Mouse (Mus musculus) kidney, postnatal 0 days (tissue): ENCODE results near the gene Stk26. TPM values are rescaled to one million over a fixed set of nuclear protein-coding genes. Genes with fewer than 3 reads are reported as not detected.

ENCODE experiments used
- ATAC-seq: fragments of 200-750 bp; cut with Nextera tagmentation; replicated peaks from 2 replicates; pipeline ENCODE4 v1.8.0; 2017; ENCODE audit warnings: low read depth, moderate number of reproducible peaks, moderate TSS enrichment, moderate library complexity; ENCODE audit not compliant: low FRiP score
- DNase-seq: peaks from one replicate; pipeline ENCODE4 v3.0.0-alpha.2; 2016; ENCODE audit warnings: low spot score
- H3K27ac ChIP-seq: fragments of 300-500 bp; sonication (generic); 2 replicates; pipeline ENCODE4 v1.5.1; 2014; ENCODE audit warnings: mild to moderate bottlenecking
- H3K27me3 ChIP-seq: fragments of 300-500 bp; sonication (generic); 2 replicates; pipeline ENCODE4 v1.6.1; 2014; ENCODE audit warnings: low read length, mixed read lengths; ENCODE audit not compliant: insufficient read depth
- H3K36me3 ChIP-seq: fragments of 300-500 bp; sonication (generic); 2 replicates; pipeline ENCODE4 v1.6.1; 2014; ENCODE audit warnings: low read length, mixed read lengths; ENCODE audit not compliant: insufficient read depth
- H3K4me1 ChIP-seq: fragments of 300-500 bp; sonication (generic); replicated peaks from 2 replicates; pipeline ENCODE4 v1.6.1; 2014; ENCODE audit warnings: antibody characterized with exemption, low read length, mixed read lengths; ENCODE audit not compliant: insufficient read depth
- H3K4me2 ChIP-seq: fragments of 300-500 bp; sonication (generic); 2 replicates; pipeline ENCODE4 v1.6.1; 2014; ENCODE audit warnings: mild to moderate bottlenecking, low read length, moderate library complexity, mixed read lengths
- H3K4me3 ChIP-seq: fragments of 300-500 bp; sonication (generic); replicated peaks from 2 replicates; pipeline ENCODE4 v1.5.1; 2014; ENCODE audit warnings: low read depth, low read length
- H3K9ac ChIP-seq: fragments of 300-500 bp; sonication (generic); 2 replicates; pipeline ENCODE4 v1.6.1; 2014; ENCODE audit warnings: low read depth, low read length
- H3K9me3 ChIP-seq: fragments of 300-500 bp; sonication (generic); replicated peaks from 2 replicates; pipeline ENCODE4 v1.6.1; 2016; ENCODE audit warnings: low read length, inconsistent platforms, mixed read lengths
- CTCF ChIP-seq: IDR thresholded peaks from 2 replicates; pipeline ENCODE4 v1.5.1; 2016; ENCODE audit warnings: antibody characterized with exemption, low read depth, mild to moderate bottlenecking, moderate library complexity
- WGBS: fragments of 180-500 bp; shearing (Covaris S2); extraction: QIAGEN DNeasy Blood & Tissue Kit; methylation state at CpG from one replicate; pipeline ENCODE4 v1.1.7; 2014; 5-methylcytosine and 5-hydroxymethylcytosine counted together
- polyA plus RNA-seq: library from polyadenylated mRNA; unstranded; fragments of >200 nt; fragmentation: Nextera tagmentation; extraction: Ambion mirVana; gene quantifications from 2 replicates; pipeline ENCODE4 v1.2.1, GENCODE M21; 2015

Gene Stk26
- polyA plus RNA-seq, 1 experiment from 2014 or later = 4.8 TPM

DNA sequence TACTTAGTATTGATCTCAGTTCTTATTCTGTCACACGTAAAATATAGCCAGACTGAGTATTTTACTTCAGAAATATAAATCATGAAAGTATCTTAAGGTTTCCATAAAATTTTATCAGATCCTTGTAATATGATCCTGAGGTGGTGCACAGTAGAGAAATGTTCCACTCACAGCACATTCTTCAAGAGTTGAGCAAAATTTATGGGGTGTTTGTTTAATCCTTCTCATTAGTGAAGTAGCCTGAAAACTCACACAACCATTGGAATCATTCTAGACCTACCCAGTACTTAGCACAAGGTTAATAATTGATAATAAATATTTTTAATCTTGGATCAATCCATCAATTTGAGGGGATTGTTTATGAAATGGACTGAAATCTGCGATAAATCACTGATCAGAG is 22.9 kb downstream of the Stk26 start:
- ATAC-seq = no peak
- Histone ChIP-seq H3K4me1 (no peaks in the 10 kb centered on the region), H3K27ac (no peak overlapping the region), H3K9me3 (no peaks in the 10 kb centered on the region), H3K9ac (no peak overlapping the region), H3K27me3 (no peaks in the 10 kb centered on the region), H3K4me3 (no peak overlapping the region), H3K36me3 (no peaks in the 10 kb centered on the region), H3K4me2 (no peak overlapping the region)
- 38% methylated on average over 2 of the region's 2 CpGs for WGBS
- no peak for TF ChIP-seq CTCF
- DNase-seq = peak; percentile 21

GRCm38 (mm10) chrX:50864734-50865133 is 23.9 kb downstream of the Stk26 start:
- no peaks in the 10 kb centered on the region for H3K36me3 ChIP-seq
- TF ChIP-seq CTCF = no peak
- H3K9me3 ChIP-seq = no peaks in the 10 kb centered on the region
- no peak overlapping the region for H3K4me3 ChIP-seq
- no peak overlapping the region for H3K9ac ChIP-seq
- ATAC-seq (no peak), DNase-seq (no peak)
- H3K27me3 ChIP-seq = no peaks in the 10 kb centered on the region
- H3K4me1 ChIP-seq = no peaks in the 10 kb centered on the region
- no peak overlapping the region for H3K27ac ChIP-seq
- 65% methylated on average over 5 of the region's 5 CpGs for WGBS
- no peak overlapping the region for H3K4me2 ChIP-seq

DNA sequence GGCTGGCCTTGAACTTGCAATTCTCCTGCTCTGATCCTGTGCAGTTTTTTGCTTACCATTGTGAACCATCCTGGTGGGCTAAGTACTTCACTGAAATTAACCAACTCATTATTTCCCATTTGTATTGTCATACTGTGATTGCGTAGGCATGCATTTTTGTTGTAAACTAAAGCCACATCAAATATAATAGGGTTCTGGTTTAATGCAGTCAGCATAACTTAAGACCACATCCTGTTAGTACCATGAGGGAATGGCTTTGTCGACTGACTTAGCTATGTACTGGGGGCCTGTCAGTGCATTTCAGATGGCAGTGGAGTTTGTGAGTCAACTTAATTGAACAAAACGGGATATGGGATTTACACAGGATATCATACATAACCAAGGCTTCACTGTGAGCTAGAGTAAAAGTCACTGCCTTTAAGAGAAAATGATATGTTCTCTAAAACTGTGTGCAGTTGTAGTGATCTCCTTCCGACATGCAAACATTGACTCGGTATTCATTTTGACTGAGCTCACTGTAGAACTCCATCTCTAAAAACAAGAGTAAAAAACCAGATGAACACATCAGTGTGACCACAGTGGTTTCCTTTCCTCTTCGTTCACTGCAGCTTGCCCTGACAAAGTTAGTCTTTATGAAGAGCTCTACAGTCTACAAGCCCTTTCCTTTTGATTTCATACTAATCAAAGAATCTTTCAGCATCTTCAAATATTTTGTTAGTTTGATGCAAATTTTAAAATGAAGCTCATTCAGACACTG is 33.6 kb downstream of the Stk26 start:
- TF ChIP-seq CTCF = no peak
- Histone ChIP-seq H3K27me3 (no peaks in the 10 kb centered on the region), H3K27ac (no peak overlapping the region), H3K9me3 (no peaks in the 10 kb centered on the region), H3K4me3 (no peak overlapping the region), H3K9ac (no peak overlapping the region), H3K4me1 (no peaks in the 10 kb centered on the region), H3K36me3 (no peaks in the 10 kb centered on the region), H3K4me2 (no peak overlapping the region)
- WGBS = 81% methylated on average over 6 of the region's 6 CpGs
- ATAC-seq (no peak), DNase-seq (no peak)

- peak; percentile 37 for DNase-seq
- Histone ChIP-seq H3K4me3 (no peak overlapping the region), H3K36me3 (no peaks in the 10 kb centered on the region), H3K9ac (no peak overlapping the region), H3K4me1 (no peaks in the 10 kb centered on the region), H3K4me2 (no peak overlapping the region), H3K27ac (no peak overlapping the region), H3K9me3 (no peaks in the 10 kb centered on the region), H3K27me3 (no peaks in the 10 kb centered on the region)
- WGBS = 71% methylated on average over 2 of the region's 2 CpGs
- peak; percentile 52 for TF ChIP-seq CTCF
- ATAC-seq = no peak
Measured at GRCm38 (mm10) chrX:50887999-50888398, 47.2 kb downstream of the Stk26 start.

DNA sequence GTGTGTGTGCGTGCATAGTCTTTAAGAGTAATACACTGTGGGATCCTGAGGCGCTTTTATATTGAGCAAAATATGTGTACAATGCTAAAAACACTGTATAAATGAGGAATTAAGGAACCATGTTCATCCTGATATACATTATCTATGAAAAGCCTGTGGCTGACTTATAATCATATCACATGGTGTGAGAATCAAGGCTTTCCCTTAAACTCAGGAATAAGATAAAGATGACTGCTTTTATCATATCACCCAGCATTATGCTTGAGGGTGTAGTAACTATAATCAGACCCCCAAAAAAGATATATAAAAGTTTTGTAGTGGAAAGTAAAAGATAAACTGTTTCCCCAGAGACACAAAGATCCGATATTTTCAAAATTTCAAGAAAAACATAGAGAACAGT is 62.6 kb downstream of the Stk26 start:
- no peak overlapping the region for H3K9ac ChIP-seq
- H3K4me1 ChIP-seq = no peaks in the 10 kb centered on the region
- WGBS = 87% methylated on average over 3 of the region's 3 CpGs
- no peak overlapping the region for H3K27ac ChIP-seq
- TF ChIP-seq CTCF = no peak
- no peaks in the 10 kb centered on the region for H3K27me3 ChIP-seq
- H3K4me2 ChIP-seq = no peak overlapping the region
- no peak for ATAC-seq
- H3K36me3 ChIP-seq = no peaks in the 10 kb centered on the region
- no peak for DNase-seq
- no peaks in the 10 kb centered on the region for H3K9me3 ChIP-seq
- no peak overlapping the region for H3K4me3 ChIP-seq

- no peak for TF ChIP-seq CTCF
- Histone ChIP-seq H3K4me3 (no peak overlapping the region), H3K9me3 (no peaks in the 10 kb centered on the region), H3K27me3 (no peaks in the 10 kb centered on the region), H3K27ac (no peak overlapping the region), H3K9ac (no peak overlapping the region), H3K4me1 (no peaks in the 10 kb centered on the region), H3K36me3 (no peaks in the 10 kb centered on the region), H3K4me2 (no peak overlapping the region)
- DNase-seq (no peak), ATAC-seq (no peak)
- 83% methylated on average over 5 of the region's 5 CpGs for WGBS
Measured at GRCm38 (mm10) chrX:50909915-50910314, 69.1 kb downstream of the Stk26 start.

DNA sequence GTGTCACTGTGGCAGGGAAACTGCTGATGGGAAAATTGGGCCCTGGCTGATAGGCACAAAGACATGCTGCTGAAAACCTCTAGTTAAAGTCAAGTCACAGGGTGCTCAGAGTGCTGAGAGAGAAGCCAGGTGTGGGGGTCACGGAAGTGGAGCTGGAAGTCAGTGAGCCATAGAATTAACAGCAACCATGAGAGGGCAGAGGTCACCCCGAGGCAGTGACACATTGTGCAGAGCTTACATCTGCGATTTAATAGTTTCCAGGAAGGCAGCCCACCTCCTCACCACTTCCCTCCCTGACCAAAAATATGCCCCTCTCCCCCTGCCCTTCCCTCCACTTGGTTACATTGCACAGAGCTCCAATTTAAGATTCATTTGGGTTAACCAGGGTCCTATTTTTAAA is 76.5 kb downstream of the Stk26 start:
- no peak overlapping the region for H3K9ac ChIP-seq
- no peaks in the 10 kb centered on the region for H3K9me3 ChIP-seq
- WGBS = 39% methylated on average over 3 of the region's 3 CpGs
- no peaks in the 10 kb centered on the region for H3K36me3 ChIP-seq
- no peak for TF ChIP-seq CTCF
- DNase-seq (no peak), ATAC-seq (no peak)
- no peaks in the 10 kb centered on the region for H3K27me3 ChIP-seq
- no peaks in the 10 kb centered on the region for H3K4me1 ChIP-seq
- H3K27ac ChIP-seq = no peak overlapping the region
- no peak overlapping the region for H3K4me2 ChIP-seq
- H3K4me3 ChIP-seq = no peak overlapping the region
